Mouse (Mus musculus): ENCODE data around the gene Kcnh2.
A peak's percentile ranks its signal among the peaks of the same experiment; 100 is the strongest.

Gene Kcnh2

DNA sequence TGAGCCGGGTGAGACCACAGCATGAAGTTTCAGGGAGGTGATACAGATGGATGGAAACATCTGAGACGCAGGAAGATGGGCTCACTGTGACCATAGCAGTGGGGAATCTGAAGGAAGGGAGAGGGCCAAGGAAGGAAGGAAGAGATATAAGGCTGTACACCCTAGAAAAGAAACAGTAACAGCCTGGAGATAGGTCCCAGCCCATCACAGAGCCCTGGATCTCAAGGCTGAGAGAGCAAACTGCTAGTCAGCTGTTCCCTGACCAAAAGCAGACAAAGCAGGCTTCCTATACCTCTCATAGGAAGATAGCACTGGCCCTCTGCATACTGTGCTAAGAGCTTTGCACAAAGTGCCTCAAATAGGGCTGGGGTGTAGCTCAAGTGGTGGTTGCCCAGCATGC lies 27.3 kb upstream of the Kcnh2 start:
- DNase-seq (ENCODE audit: extremely low spot score) = no peak

- DNase-seq (ENCODE audit: extremely low spot score) = no peak
These were observed 23.4 kb upstream of the Kcnh2 start for GRCm38 (mm10) chr5:24374666-24375328.

DNA sequence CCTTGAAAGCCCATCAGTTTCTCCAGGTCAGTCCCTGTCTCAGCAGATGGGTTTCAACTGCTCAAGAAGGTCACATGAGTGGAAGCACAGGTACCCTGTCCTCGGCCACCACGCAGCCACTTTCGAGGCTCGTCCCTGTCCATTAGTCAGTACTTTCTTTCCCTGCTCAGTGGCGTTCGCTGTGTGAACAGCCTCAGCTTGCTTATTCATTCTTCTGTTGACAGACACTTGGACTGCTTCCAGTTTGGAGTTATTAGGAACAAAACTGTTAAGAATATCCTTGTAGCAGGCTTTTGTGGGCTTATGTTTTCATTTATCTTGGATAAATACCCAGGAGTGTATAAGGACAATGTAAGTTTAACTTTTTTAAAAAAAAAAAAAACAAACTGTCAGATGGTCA lies 22.8 kb upstream of the Kcnh2 start:
- no peak for DNase-seq (ENCODE audit: extremely low spot score)

DNA sequence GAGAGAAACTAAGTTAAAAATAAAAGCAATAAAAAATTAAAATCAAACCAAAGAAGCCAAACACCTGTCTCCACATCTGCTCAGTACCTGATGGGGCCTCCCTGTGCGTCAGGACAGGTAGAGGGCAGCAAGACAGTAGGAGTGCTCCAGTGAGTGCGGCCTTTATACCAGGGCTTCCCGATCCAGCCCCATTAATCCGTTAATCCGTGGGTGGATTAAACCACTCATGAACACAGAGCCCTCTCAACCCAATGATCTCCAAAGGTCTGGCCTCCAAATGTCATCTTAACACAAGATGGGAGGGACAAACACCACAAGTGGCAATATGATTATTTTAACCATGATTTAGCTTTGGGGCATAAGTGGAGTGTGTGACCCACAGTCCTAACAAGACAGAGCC lies 22.4 kb upstream of the Kcnh2 start:
- no peak for DNase-seq (ENCODE audit: extremely low spot score)

DNA sequence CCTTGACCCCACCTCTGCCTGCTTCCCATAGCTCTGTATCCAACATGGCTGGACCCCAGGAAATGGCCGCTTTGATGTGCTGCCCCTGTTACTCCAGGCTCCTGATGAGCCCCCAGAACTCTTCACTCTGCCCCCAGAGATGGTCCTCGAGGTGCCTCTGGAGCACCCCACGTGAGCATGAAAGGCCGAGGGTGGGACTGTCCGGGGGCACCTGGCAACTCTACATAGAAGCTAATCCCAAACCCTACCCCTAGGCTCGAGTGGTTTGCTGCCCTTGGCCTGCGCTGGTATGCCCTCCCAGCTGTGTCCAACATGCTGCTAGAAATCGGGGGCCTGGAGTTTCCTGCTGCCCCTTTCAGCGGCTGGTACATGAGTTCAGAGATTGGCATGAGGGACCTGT lies 18.4 kb upstream of the Kcnh2 start:
- DNase-seq (ENCODE audit: extremely low spot score) = no peak

GRCm38 (mm10) chr5:24366426-24366825 lies 15.0 kb upstream of the Kcnh2 start:
- DNase-seq (ENCODE audit: extremely low spot score) = no peak

DNA sequence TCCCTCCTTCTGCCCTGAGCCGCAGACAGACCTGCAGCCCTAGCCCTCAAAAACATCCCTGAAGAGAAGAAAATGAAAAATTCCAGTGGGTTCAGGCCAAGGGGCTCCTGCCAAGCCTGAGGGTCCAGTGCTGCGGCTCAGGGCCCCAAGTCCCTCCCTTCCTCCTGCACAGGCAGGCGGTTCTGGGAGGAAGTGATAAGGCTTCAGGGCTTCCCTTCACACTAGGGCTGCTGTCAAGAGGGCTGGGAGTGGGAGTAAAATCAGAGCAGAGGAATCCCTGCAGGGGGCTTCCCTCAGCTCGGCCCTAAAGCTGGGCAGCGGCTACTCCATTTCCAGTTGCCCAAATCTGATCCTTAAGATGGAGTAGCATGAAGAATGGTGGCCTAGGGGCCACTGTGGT lies 14.1 kb upstream of the Kcnh2 start:
- DNase-seq (ENCODE audit: extremely low spot score) = no peak

- DNase-seq (ENCODE audit: extremely low spot score) = no peak
These were observed 13.6 kb upstream of the Kcnh2 start for GRCm38 (mm10) chr5:24364963-24365362.

DNA sequence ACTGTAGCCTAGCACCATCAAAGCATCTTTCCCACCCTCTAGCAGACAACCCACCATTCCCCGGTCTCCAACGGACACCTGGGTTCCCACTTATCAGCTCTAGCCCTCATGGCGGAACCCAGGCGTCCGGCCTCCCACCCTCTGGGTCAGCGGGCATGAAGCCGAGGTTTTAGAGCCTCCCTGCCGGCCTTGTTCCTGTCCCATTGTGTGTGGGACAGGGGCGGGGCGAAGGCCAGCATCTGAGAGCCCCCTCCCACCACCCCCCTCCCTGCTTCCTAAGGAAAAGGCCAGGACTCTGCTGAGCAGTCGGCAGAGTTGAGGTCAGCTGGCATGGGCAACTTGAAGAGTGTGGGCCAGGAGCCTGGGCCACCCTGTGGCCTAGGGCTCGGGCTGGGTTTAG lies 13.1 kb upstream of the Kcnh2 start, which contains the start of gene Nos3:
TSS of gene Nos3 (plus strand) at position 303 of the 400 bp plus-strand sequence.
- no peak for DNase-seq (ENCODE audit: extremely low spot score)

DNA sequence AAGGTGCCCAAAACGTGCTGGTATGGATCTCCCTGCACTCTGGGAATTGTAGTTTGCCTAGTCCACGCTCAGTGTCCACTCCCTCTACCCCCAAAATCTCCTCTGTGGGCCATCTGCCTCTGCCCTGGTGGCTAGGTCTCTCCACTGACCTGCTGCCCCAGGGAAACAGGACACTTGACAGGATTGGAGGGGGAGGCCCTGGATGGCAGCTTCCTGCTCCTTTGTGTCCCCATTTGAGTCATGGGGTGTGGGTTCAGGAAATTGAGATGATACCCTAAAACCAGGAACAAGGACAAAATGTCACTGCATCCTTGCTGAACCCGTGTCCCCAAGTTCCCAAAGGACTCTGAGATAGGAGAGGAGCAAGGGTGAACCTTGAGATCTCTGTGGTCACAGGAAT lies 12.7 kb upstream of the Kcnh2 start:
- no peak for DNase-seq (ENCODE audit: extremely low spot score)

DNA sequence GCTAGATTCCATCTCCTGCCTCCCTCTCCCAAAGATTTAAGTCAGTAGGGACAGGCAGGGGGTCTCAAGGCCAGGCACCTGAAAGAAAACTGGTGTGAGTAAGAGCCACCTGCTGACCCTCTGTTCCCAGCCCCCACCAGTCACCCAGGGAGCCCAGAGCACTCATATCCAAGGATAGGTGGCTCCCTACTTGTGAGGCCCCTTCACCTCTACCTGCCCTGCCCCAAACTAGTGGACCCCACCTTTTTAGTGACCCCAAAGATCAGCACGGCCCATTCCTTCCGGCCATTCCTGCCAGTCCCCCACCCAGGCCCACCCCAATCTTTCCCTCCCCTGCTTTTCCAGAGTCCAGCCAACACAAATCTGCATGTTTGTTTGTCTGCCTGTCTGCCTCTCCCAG lies 12.1 kb upstream of the Kcnh2 start:
- no peak for DNase-seq (ENCODE audit: extremely low spot score)

DNA sequence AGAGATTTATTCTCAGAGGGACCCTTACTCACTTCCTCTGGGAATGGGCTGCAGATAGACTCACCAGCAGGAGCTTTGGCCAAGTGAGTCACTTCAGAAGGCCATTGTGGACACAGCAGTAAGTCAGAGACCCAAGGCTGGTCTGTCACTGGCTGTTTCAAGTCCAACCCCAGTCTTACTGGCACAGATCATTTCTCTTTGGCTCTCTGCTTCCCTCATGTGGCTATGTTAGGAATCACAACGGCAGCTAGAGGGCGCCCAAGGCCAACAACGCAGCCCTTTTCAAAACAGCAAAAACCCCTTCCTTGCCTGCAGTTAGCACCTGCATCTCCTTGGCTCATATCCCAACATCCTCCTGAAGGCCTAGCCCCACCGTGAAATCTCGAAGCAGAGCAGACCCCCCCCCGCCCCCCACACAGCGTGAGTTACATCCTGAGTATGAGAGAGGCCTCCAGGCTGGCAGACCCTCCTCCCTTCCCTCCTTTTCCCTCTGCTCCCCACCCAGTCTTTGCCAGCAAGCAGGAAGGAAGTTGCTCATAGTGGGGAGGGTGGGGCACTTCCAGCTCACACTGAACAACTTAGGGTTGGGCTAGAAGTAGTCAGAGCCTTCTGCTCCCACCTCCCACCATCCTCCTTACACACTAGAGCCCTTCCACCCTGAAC lies 9.5 kb upstream of the Kcnh2 start:
- DNase-seq (ENCODE audit: extremely low spot score) = peak; percentile 86

DNA sequence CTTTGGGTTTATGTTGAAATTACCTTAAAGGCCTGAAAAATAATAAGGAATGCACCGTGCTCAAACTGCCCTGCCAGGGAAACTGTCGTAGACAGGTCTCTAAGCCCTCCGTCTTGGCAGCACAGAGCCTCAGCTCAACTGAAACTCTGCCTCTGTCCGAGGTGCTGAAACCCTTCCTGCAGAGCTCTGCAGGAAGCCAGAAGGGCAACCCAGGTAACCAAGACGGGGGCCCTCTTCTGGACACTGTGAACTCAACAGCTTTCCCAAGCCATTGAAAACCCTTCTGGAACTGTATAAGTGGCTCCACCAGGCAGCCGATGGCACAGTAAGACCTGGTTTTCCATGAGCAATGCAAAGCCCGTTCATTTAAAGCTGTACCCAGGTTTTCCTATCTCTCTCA lies 6.1 kb upstream of the Kcnh2 start:
- DNase-seq (ENCODE audit: extremely low spot score) = peak; percentile 86

GRCm38 (mm10) chr5:24356764-24357163 lies 5.4 kb upstream of the Kcnh2 start:
- DNase-seq (ENCODE audit: extremely low spot score) = no peak

- DNase-seq (ENCODE audit: extremely low spot score) = no peak
These were observed 1.9 kb upstream of the Kcnh2 start for GRCm38 (mm10) chr5:24353327-24353726.

DNA sequence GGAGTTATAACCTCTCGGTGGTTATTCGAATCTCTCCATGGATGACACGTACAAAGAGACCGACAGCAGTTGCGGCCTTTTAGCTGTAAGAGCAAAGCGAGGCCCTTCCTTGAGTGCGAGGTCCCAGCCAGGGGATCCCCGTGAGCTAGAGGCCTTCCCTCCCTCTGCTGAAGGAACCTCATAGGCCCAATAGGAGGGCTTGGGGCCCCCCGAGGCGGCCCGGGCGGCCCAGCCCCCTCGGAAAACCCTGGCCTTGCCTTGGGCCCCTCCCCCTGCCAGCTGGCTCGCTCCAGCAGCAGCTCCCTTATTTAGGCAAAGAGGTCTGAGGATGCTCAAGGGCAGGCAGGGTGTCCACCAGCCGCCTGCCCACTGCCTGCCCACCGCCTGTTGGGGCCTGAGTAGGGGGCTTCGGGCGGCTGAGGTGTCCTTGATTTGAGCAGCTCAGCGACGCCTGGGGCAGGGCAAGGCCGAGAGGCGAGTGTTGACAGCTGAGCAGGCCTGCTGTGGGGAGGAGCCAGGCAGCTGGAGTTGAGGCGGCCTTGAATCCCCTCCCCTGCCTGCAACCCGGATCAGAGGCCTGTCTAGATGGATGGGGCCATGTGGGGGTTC lies 951 bp upstream of the Kcnh2 start:
- DNase-seq (ENCODE audit: extremely low spot score) = peak; percentile 77

DNA sequence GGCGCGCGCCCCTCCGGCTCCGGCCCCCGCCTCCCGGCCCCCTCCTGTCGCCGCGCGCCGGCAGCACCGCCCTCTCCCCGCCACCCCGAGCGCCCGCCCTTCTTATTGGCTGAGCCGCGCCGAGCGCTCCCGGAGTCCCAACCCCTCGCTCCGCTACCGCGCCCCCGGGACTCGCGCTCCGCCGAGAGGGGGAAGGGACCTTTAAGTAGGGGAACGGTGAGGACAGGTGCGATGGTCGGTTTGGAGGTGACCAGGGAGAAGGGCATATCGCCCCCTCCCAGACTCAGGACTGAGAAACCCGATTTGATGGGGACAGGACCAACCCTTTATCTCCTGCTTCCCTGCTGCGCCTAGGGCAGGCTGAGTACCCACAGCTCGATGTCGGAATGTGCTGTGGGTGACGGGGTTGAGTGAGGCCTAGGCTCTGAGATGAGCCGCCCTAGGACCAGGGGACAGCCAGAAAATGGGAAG lies 332 bp upstream of the Kcnh2 start:
- peak; percentile 88 for DNase-seq (ENCODE audit: extremely low spot score)

- no peak for DNase-seq (ENCODE audit: extremely low spot score)
These were observed 713 bp downstream of the Kcnh2 start for GRCm38 (mm10) chr5:24350531-24351250.

- DNase-seq (ENCODE audit: extremely low spot score) = no peak
These were observed 1.3 kb downstream of the Kcnh2 start for GRCm38 (mm10) chr5:24350073-24350472.

GRCm38 (mm10) chr5:24348546-24348945 lies 2.9 kb downstream of the Kcnh2 start:
- no peak for DNase-seq (ENCODE audit: extremely low spot score)

DNA sequence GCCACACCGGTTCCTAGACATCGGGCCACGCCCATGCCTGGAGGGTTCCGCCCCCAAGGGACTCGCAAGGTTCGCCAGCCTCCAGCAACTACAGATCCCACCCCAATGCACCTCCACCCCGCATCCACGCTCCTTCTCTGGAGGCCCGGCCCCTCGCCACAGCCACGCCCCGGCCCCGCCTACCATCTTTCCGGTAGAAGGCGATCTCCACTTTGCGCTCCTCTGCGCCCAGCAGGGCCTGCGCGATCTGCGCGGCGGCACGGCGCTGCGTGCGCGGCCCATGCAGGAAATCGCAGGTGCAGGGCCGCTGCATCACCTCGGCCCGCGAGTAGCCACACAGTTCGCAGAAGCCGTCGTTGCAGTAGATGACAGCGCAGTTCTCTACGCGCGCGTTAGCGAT lies 3.3 kb downstream of the Kcnh2 start:
- peak; percentile 79 for DNase-seq (ENCODE audit: extremely low spot score)

- DNase-seq (ENCODE audit: extremely low spot score) = no peak
These were observed 4.1 kb downstream of the Kcnh2 start for GRCm38 (mm10) chr5:24347186-24347875.

All from embryo, embryonic 9.5 days (tissue).